Mouse (Mus musculus) heart, postnatal 0 days (tissue): ENCODE results near the gene Mcm6. TPM values are rescaled to one million over a fixed set of nuclear protein-coding genes. Genes with fewer than 3 reads are reported as not detected.

Experiments
- ATAC-seq: fragments of 200-750 bp; cut with Nextera tagmentation; 2 replicates; pipeline ENCODE4 v1.8.0; 2017; ENCODE audit warnings: low read depth, moderate number of reproducible peaks, moderate library complexity; ENCODE audit not compliant: insufficient read depth
- DNase-seq: peaks from one replicate; pipeline ENCODE4 v3.0.0-alpha.2; 2016; ENCODE audit warnings: low spot score
- H3K27ac ChIP-seq: fragments of 300-500 bp; sonication (generic); 2 replicates; pipeline ENCODE4 v1.5.1; 2014; ENCODE audit warnings: low read depth, mild to moderate bottlenecking
- H3K27me3 ChIP-seq: fragments of 300-500 bp; sonication (generic); 2 replicates; pipeline ENCODE4 v1.6.1; 2014; ENCODE audit warnings: low read length, mixed read lengths; ENCODE audit not compliant: control insufficient read depth, insufficient read depth
- H3K36me3 ChIP-seq: fragments of 300-500 bp; sonication (generic); replicated peaks from 2 replicates; pipeline ENCODE4 v1.6.1; 2014; ENCODE audit warnings: low read length, mixed read lengths; ENCODE audit not compliant: control insufficient read depth, insufficient read depth
- H3K4me1 ChIP-seq: fragments of 300-500 bp; sonication (generic); 2 replicates; pipeline ENCODE4 v1.6.1; 2014; ENCODE audit warnings: antibody characterized with exemption; ENCODE audit not compliant: control insufficient read depth, insufficient read depth
- H3K4me2 ChIP-seq: fragments of 300-500 bp; sonication (generic); 2 replicates; pipeline ENCODE4 v1.6.1; 2014; ENCODE audit warnings: low read depth, mild to moderate bottlenecking, low read length, moderate library complexity
- H3K4me3 ChIP-seq: fragments of 300-500 bp; sonication (generic); 2 replicates; pipeline ENCODE4 v1.5.1; 2014; ENCODE audit warnings: low read depth, low read length
- H3K9ac ChIP-seq: fragments of 300-500 bp; sonication (generic); replicated peaks from 2 replicates; pipeline ENCODE4 v1.6.1; 2014; ENCODE audit warnings: low read depth, low read length, mixed read lengths
- H3K9me3 ChIP-seq: fragments of 300-500 bp; sonication (generic); replicated peaks from 2 replicates; pipeline ENCODE4 v1.6.1; 2016; ENCODE audit warnings: low read length; ENCODE audit not compliant: control insufficient read depth
- CTCF ChIP-seq: IDR thresholded peaks from 2 replicates; pipeline ENCODE4 v1.5.1; 2016; ENCODE audit warnings: antibody characterized with exemption, control low read depth, low read depth
- EP300 ChIP-seq: IDR thresholded peaks from 2 replicates; pipeline ENCODE4 v1.6.1; 2016; ENCODE audit warnings: antibody characterized with exemption, low read depth
- WGBS: fragments of 180-500 bp; shearing (Covaris S2); extraction: QIAGEN DNeasy Blood & Tissue Kit; methylation state at CpG from one replicate; pipeline ENCODE4 v1.1.7; 2014; 5-methylcytosine and 5-hydroxymethylcytosine counted together
- polyA plus RNA-seq: library from polyadenylated mRNA; unstranded; fragments of >200 nt; fragmentation: Nextera tagmentation; extraction: Ambion mirVana; gene quantifications from 2 replicates; pipeline ENCODE4 v1.2.1, GENCODE M21; 2015
- total RNA-seq: library from RNA; depleted of rRNA; stranded (reverse); fragments of >200 nt; gene quantifications from 2 replicates; pipeline ENCODE4 v1.2.3, GENCODE M21; 2014; ENCODE audit warnings: low replicate concordance; rRNA removed

Mcm6 gene
- total and polyA plus RNA-seq, 2 experiments from 2014 or later: 39.6 to 85.4 TPM

- Histone ChIP-seq H3K4me2 (no peak overlapping the region), H3K4me1 (no peaks in the 10 kb centered on the region), H3K36me3 (0 out of 2 replicates have a peak, but pooled peaks cover 2% of the 10 kb centered on the region), H3K9ac (no peak overlapping the region), H3K27ac (no peak overlapping the region), H3K9me3 (no peaks in the 10 kb centered on the region), H3K4me3 (no peak overlapping the region), H3K27me3 (no peaks in the 10 kb centered on the region)
- TF ChIP-seq CTCF (no peak), EP300 (no peak)
- WGBS: 62% methylated on average over 9 of the region's 9 CpGs
- DNase-seq: no peak
- no peak for ATAC-seq
These were observed 74.3 kb downstream of the Mcm6 start for GRCm38 (mm10) chr1:128285136-128285535.

- WGBS: 70% methylated on average over 8 of the region's 8 CpGs
- Histone ChIP-seq H3K36me3 (peaks cover 11% of the 10 kb centered on the region; the same call in 1 of the 2 replicates), H3K9me3 (no peaks in the 10 kb centered on the region), H3K27me3 (no peaks in the 10 kb centered on the region), H3K27ac (no peak overlapping the region), H3K4me3 (no peak overlapping the region), H3K9ac (no peak overlapping the region), H3K4me2 (no peak overlapping the region), H3K4me1 (no peaks in the 10 kb centered on the region)
- DNase-seq (no peak), ATAC-seq (no peak)
- TF ChIP-seq CTCF: no peak
- no peak for TF ChIP-seq EP300
These were observed 75.2 kb downstream of the Mcm6 start for GRCm38 (mm10) chr1:128284157-128284690.

GRCm38 (mm10) chr1:128282924-128283323, 76.5 kb downstream of the Mcm6 start:
- DNase-seq (no peak), ATAC-seq (no peak)
- Histone ChIP-seq H3K9ac (no peak overlapping the region), H3K4me2 (no peak overlapping the region), H3K4me1 (no peaks in the 10 kb centered on the region), H3K4me3 (no peak overlapping the region), H3K27ac (no peak overlapping the region), H3K36me3 (peaks cover 24% of the 10 kb centered on the region), H3K27me3 (no peaks in the 10 kb centered on the region), H3K9me3 (no peaks in the 10 kb centered on the region)
- WGBS: 96% methylated on average over 3 of the region's 3 CpGs
- no peak for TF ChIP-seq EP300
- no peak for TF ChIP-seq CTCF

- DNase-seq: no peak
- Histone ChIP-seq H3K4me1 (no peaks in the 10 kb centered on the region), H3K4me2 (no peak overlapping the region), H3K36me3 (peaks cover 35% of the 10 kb centered on the region), H3K9ac (no peak overlapping the region), H3K9me3 (no peaks in the 10 kb centered on the region), H3K27ac (no peak overlapping the region), H3K27me3 (no peaks in the 10 kb centered on the region), H3K4me3 (no peak overlapping the region)
- WGBS: 96% methylated on average over 3 of the region's 3 CpGs
- TF ChIP-seq CTCF (no peak), EP300 (no peak)
- no peak for ATAC-seq
These were observed 77.7 kb downstream of the Mcm6 start for GRCm38 (mm10) chr1:128281753-128282152.

Other genes starting within 250 kb of the Mcm6 start
- 22.0 and 71.2 TPM in 2 replicates for gene Ubxn4, start 115.7 kb downstream of the Mcm6 start, total RNA-seq
- 56.1 and 59.8 TPM in 2 replicates for gene Ubxn4, start 115.7 kb downstream of the Mcm6 start, polyA plus RNA-seq
- 0.04 and 0.11 TPM in 2 replicates for gene Lct, start 31.3 kb downstream of the Mcm6 start, total RNA-seq
- 0.04 and 0.08 TPM in 2 replicates for gene Lct, start 31.3 kb downstream of the Mcm6 start, polyA plus RNA-seq
- 42.6 and 60.7 TPM in 2 replicates for gene Dars, start 57.7 kb upstream of the Mcm6 start, total RNA-seq
- gene Dars, start 57.7 kb upstream of the Mcm6 start, polyA plus RNA-seq: 74.7 and 76.6 TPM in 2 replicates
- 12.8 and 15.7 TPM in 2 replicates for gene Cxcr4, start 232.6 kb upstream of the Mcm6 start, total RNA-seq
- gene Cxcr4, start 232.6 kb upstream of the Mcm6 start, polyA plus RNA-seq: 0.99 and 1.0 TPM in 2 replicates